Mouse (Mus musculus) hindbrain, embryonic 15.5 days (tissue): ENCODE data around the gene Gm28539. TPM values are rescaled to one million over a fixed set of nuclear protein-coding genes. Genes with fewer than 3 reads are reported as not detected.
A peak's percentile ranks its signal among the peaks of the same experiment; 100 is the strongest.
"Not testable (repeated sequence)": the region's sequence is repeated elsewhere in the genome, so short reads cannot be mapped to it uniquely, and the experiment has no call there.

Source experiments
- ATAC-seq: fragments of 200-750 bp; cut with Nextera tagmentation; 2 replicates; pipeline ENCODE4 v1.8.0; 2017; ENCODE audit warnings: low read depth, moderate number of reproducible peaks, moderate TSS enrichment; ENCODE audit not compliant: low FRiP score
- H3K27ac ChIP-seq: fragments of 300-500 bp; sonication (generic); replicated peaks from 2 replicates; pipeline ENCODE4 v1.5.1; 2015; ENCODE audit warnings: mild to moderate bottlenecking, inconsistent platforms
- H3K27me3 ChIP-seq: fragments of 300-500 bp; sonication (generic); 2 replicates; pipeline ENCODE4 v1.6.1; 2015; ENCODE audit warnings: control low read depth, inconsistent platforms
- H3K36me3 ChIP-seq: fragments of 300-500 bp; sonication (generic); 2 replicates; pipeline ENCODE4 v1.6.1; 2015; ENCODE audit warnings: control low read depth, inconsistent platforms
- H3K4me1 ChIP-seq: fragments of 300-500 bp; sonication (generic); replicated peaks from 2 replicates; pipeline ENCODE4 v1.6.1; 2015; ENCODE audit warnings: control low read depth, inconsistent platforms
- H3K4me2 ChIP-seq: fragments of 300-500 bp; sonication (generic); 2 replicates; pipeline ENCODE4 v1.6.1; 2015; ENCODE audit warnings: moderate library complexity, mild to moderate bottlenecking, inconsistent platforms
- H3K4me3 ChIP-seq: fragments of 300-500 bp; sonication (generic); 2 replicates; pipeline ENCODE4 v1.5.1; 2015; ENCODE audit warnings: mild to moderate bottlenecking, inconsistent platforms
- H3K9ac ChIP-seq: fragments of 300-500 bp; sonication (generic); 2 replicates; pipeline ENCODE4 v1.6.1; 2015; ENCODE audit warnings: inconsistent platforms
- H3K9me3 ChIP-seq: fragments of 300-500 bp; sonication (generic); 2 replicates; pipeline ENCODE4 v1.6.1; 2016; ENCODE audit warnings: control low read depth, inconsistent platforms
- WGBS: fragments of 180-500 bp; shearing (Covaris S2); methylation state at CpG from one replicate; pipeline ENCODE4 v1.1.7; 2015; 5-methylcytosine and 5-hydroxymethylcytosine counted together
- polyA plus RNA-seq: library from polyadenylated mRNA; unstranded; fragments of >200 nt; fragmentation: Nextera tagmentation; extraction: Ambion mirVana; gene quantifications from 2 replicates; pipeline ENCODE4 v1.2.1, GENCODE M21; 2015

Gene Gm28539
- polyA plus RNA-seq, 1 experiment from 2014 or later: 0.17 TPM

- Histone ChIP-seq H3K9me3 (no peaks in the 10 kb centered on the region), H3K36me3 (peaks cover 55% of the 10 kb centered on the region), H3K4me2 (no peak overlapping the region), H3K27ac (no peak overlapping the region), H3K27me3 (no peaks in the 10 kb centered on the region), H3K9ac (no peak overlapping the region), H3K4me1 (no peaks in the 10 kb centered on the region), H3K4me3 (no peak overlapping the region)
- 83% methylated on average over 5 of the region's 5 CpGs for WGBS
- no peak for ATAC-seq
Observed at GRCm38 (mm10) chr16:18938321-18939082, 102.1 kb downstream of the Gm28539 start.

GRCm38 (mm10) chr16:18943906-18944305 lies 107.5 kb downstream of the Gm28539 start:
- H3K36me3 ChIP-seq: peaks cover 43% of the 10 kb centered on the region

GRCm38 (mm10) chr16:18948941-18949340 lies 112.6 kb downstream of the Gm28539 start:
- Histone ChIP-seq H3K4me2 (no peak overlapping the region), H3K9me3 (no peaks in the 10 kb centered on the region), H3K27ac (no peak overlapping the region), H3K4me1 (no peaks in the 10 kb centered on the region), H3K27me3 (no peaks in the 10 kb centered on the region), H3K9ac (no peak overlapping the region), H3K36me3 (peaks cover 79% of the 10 kb centered on the region), H3K4me3 (no peak overlapping the region)
- 95% methylated on average over 9 of the region's 9 CpGs for WGBS
- ATAC-seq: no peak

More at GRCm38 (mm10) chr16:18943906-18944305, 107.5 kb downstream of the Gm28539 start:
- Histone ChIP-seq H3K4me2 (no peak overlapping the region), H3K4me3 (no peak overlapping the region), H3K27ac (no peak overlapping the region), H3K9me3 (no peaks in the 10 kb centered on the region), H3K4me1 (no peaks in the 10 kb centered on the region), H3K9ac (no peak overlapping the region), H3K27me3 (no peaks in the 10 kb centered on the region)
- 93% methylated on average over 6 of the region's 6 CpGs for WGBS
- no peak for ATAC-seq

GRCm38 (mm10) chr16:18950351-18950750 lies 114.0 kb downstream of the Gm28539 start:
- 92% methylated on average over 2 of the region's 2 CpGs for whole genome bisulfite sequencing

GRCm38 (mm10) chr16:18952813-18953212 lies 116.4 kb downstream of the Gm28539 start:
- Histone ChIP-seq H3K4me1 (no peaks in the 10 kb centered on the region), H3K9me3 (no peaks in the 10 kb centered on the region), H3K27me3 (no peaks in the 10 kb centered on the region), H3K36me3 (peaks cover 92% of the 10 kb centered on the region), H3K27ac (no peak overlapping the region), H3K4me2 (no peak overlapping the region), H3K9ac (no peak overlapping the region), H3K4me3 (no peak overlapping the region)
- ATAC-seq: no peak

More at GRCm38 (mm10) chr16:18950351-18950750, 114.0 kb downstream of the Gm28539 start:
- Histone ChIP-seq H3K4me1 (no peaks in the 10 kb centered on the region), H3K4me3 (no peak overlapping the region), H3K36me3 (peaks cover 90% of the 10 kb centered on the region), H3K9me3 (no peaks in the 10 kb centered on the region), H3K4me2 (no peak overlapping the region), H3K27me3 (no peaks in the 10 kb centered on the region), H3K9ac (no peak overlapping the region), H3K27ac (no peak overlapping the region)
- ATAC-seq: no peak

- WGBS: 92% methylated on average over 3 of the region's 3 CpGs
- Histone ChIP-seq H3K27ac (no peak overlapping the region), H3K36me3 (peaks cover 78% of the 10 kb centered on the region), H3K9me3 (peaks cover 3% of the 10 kb centered on the region; the same call in 1 of the 2 replicates), H3K4me3 (no peak overlapping the region), H3K27me3 (no peaks in the 10 kb centered on the region), H3K4me1 (no peaks in the 10 kb centered on the region), H3K9ac (no peak overlapping the region), H3K4me2 (no peak overlapping the region)
- no peak for ATAC-seq
Observed at GRCm38 (mm10) chr16:18955070-18955469, 118.7 kb downstream of the Gm28539 start.

- Histone ChIP-seq H3K27me3 (no peaks in the 10 kb centered on the region), H3K36me3 (peaks cover 66% of the 10 kb centered on the region), H3K4me1 (no peaks in the 10 kb centered on the region), H3K4me2 (no peak overlapping the region), H3K4me3 (no peak overlapping the region), H3K9ac (no peak overlapping the region), H3K9me3 (peaks cover 20% of the 10 kb centered on the region; the same call in 1 of the 2 replicates), H3K27ac (no peak overlapping the region)
- ATAC-seq: no peak
Observed at GRCm38 (mm10) chr16:18963486-18963885, 127.1 kb downstream of the Gm28539 start.

- ATAC-seq: no peak
- peaks cover 47% of the 10 kb centered on the region for H3K36me3 ChIP-seq
Observed at GRCm38 (mm10) chr16:18969420-18970128, 133.2 kb downstream of the Gm28539 start.

GRCm38 (mm10) chr16:18970837-18971236 lies 134.5 kb downstream of the Gm28539 start:
- Histone ChIP-seq H3K4me2 (no peak overlapping the region), H3K27ac (no peak overlapping the region), H3K9me3 (no peaks in the 10 kb centered on the region), H3K9ac (no peak overlapping the region), H3K36me3 (peaks cover 40% of the 10 kb centered on the region), H3K4me1 (no peaks in the 10 kb centered on the region), H3K4me3 (no peak overlapping the region), H3K27me3 (no peaks in the 10 kb centered on the region)
- ATAC-seq: no peak
- WGBS: 86% methylated on average over 3 of the region's 3 CpGs

More at GRCm38 (mm10) chr16:18969420-18970128, 133.2 kb downstream of the Gm28539 start:
- Histone ChIP-seq H3K9me3 (peaks cover 4% of the 10 kb centered on the region; the same call in 1 of the 2 replicates), H3K4me3 (no peak overlapping the region), H3K27ac (no peak overlapping the region), H3K4me1 (no peaks in the 10 kb centered on the region), H3K9ac (no peak overlapping the region), H3K4me2 (no peak overlapping the region), H3K27me3 (no peaks in the 10 kb centered on the region)
- WGBS: 92% methylated on average over 9 of the region's 9 CpGs

GRCm38 (mm10) chr16:18975665-18976064 lies 139.3 kb downstream of the Gm28539 start:
- H3K27ac ChIP-seq, H3K9ac ChIP-seq, H3K27me3 ChIP-seq, H3K4me1 ChIP-seq, H3K4me2 ChIP-seq, H3K9me3 ChIP-seq, ATAC-seq: not testable (repeated sequence)
- Histone ChIP-seq H3K4me3 (0 out of 2 replicates have a peak overlapping the region, but pooled peaks have one; percentile 3), H3K36me3 (peaks cover 14% of the 10 kb centered on the region)
- 84% methylated on average over 23 of the region's 23 CpGs for WGBS

GRCm38 (mm10) chr16:18976315-18976714 lies 139.9 kb downstream of the Gm28539 start:
- peaks cover 8% of the 10 kb centered on the region for H3K36me3 ChIP-seq
- 0 out of 2 replicates have a peak overlapping the region, but pooled peaks have one; percentile 11 for H3K4me2 ChIP-seq
- H3K4me1 ChIP-seq: no peaks in the 10 kb centered on the region
- no peak overlapping the region for H3K9ac ChIP-seq
- ATAC-seq: 0 out of 2 replicates have a peak, but pooled peaks have one; percentile 56
- H3K27me3 ChIP-seq: no peaks in the 10 kb centered on the region
- no peaks in the 10 kb centered on the region for H3K9me3 ChIP-seq
- WGBS: 77% methylated on average over 23 of the region's 23 CpGs
- H3K27ac ChIP-seq: no peak overlapping the region
- 0 out of 2 replicates have a peak overlapping the region, but pooled peaks have one; percentile 3 for H3K4me3 ChIP-seq

- Histone ChIP-seq H3K4me2 (no peak overlapping the region), H3K9ac (no peak overlapping the region), H3K4me1 (no peaks in the 10 kb centered on the region), H3K27ac (no peak overlapping the region), H3K36me3 (no peaks in the 10 kb centered on the region), H3K4me3 (no peak overlapping the region), H3K9me3 (no peaks in the 10 kb centered on the region), H3K27me3 (no peaks in the 10 kb centered on the region)
- ATAC-seq: no peak
- WGBS: 90% methylated on average over 3 of the region's 3 CpGs
Observed at GRCm38 (mm10) chr16:18986381-18986780, 150.0 kb downstream of the Gm28539 start.
